Mouse (Mus musculus) urinary bladder, adult 2 months (tissue): ENCODE measurements around the gene Tial1. TPM values are rescaled to one million over a fixed set of nuclear protein-coding genes. Genes with fewer than 3 reads are reported as not detected.
A peak's percentile ranks its signal among the peaks of the same experiment; 100 is the strongest.

ENCODE experiments used
- DNase-seq: peaks from one replicate; pipeline ENCODE4 v3.0.0; 2022; ENCODE audit warnings: low spot score
- polyA plus RNA-seq: library from polyadenylated mRNA; depleted of rRNA; stranded (reverse); fragments of >200 nt; gene quantifications from 2 replicates; pipeline ENCODE4 v1.2.3, GENCODE M21; 2012; rRNA removed

Gene Tial1
- polyA plus RNA-seq, 1 experiment, result 101 TPM

DNA sequence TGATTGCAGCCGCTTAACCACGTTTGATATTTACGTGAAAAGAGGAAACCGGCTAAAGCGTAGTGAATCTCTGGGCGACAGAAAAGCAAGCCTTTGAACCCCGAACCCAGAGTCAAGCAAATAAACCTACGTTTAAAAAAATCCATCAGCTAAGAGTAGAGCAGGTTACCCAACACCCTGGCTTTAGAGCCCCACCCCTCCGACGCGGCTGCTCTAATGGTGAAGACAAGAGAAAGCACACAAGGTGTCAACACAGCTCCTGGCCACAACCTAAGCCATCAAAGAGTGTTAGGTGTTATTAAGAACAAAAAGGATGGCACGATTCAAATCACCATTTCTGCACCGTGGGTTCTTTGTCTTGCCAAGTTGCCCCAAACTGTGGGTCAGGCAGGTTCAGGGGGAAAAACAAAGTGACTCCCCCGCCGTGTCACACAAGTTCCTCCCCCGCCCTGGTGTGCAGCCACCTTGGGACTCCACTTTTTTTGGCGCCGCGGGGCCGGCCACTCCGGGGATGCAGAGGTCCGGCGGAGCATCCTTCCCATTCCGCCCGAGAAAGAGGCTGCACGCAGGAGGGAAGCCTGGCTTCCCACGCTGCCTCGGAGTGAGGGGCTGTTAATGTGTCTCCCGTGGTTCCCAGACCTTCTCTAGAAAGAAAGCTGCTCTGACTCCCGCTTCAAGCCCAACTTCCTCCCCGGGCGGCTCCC, 44.1 kb downstream of the Tial1 start:
- no peak for DNase-seq

DNA sequence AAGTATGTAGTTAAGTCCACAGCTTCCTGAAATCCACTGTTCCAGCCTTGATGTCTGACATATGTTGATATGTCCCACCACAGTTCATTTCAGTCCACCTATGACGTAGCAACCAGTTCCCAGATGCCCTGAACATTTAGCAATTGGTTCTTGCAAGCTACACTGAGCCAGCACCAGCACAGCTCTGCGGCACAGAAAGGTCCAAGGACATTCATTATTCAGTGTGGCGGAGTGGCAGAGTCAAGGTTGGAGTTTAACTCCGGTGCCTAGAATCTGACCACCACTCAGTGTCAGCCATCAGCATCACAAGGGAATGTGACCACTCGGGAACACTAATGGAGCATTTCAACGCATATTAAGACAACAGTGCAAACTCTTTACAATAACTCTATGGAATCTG, 44.9 kb downstream of the Tial1 start:
- DNase-seq, result no peak

DNA sequence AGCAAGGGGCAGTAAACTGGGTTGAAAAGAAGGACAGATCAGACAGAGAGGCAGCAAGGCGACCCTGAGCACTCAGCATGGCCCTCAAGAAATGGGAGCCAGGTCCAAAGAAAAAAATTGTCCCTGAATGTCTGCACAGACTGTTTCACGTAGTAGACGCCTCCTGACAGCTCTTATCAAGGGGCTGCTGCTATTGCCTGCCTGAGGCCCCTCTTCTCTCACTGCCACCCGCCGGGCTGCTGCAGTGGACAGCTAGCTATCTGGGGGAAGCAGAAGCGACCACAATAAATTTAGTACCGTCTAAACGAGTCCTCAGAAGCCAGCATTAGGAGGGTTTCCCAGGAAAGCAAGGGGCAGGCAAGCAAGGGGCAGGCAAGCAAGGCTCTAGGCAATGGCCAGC, 47.1 kb downstream of the Tial1 start:
- no peak for DNase-seq

DNA sequence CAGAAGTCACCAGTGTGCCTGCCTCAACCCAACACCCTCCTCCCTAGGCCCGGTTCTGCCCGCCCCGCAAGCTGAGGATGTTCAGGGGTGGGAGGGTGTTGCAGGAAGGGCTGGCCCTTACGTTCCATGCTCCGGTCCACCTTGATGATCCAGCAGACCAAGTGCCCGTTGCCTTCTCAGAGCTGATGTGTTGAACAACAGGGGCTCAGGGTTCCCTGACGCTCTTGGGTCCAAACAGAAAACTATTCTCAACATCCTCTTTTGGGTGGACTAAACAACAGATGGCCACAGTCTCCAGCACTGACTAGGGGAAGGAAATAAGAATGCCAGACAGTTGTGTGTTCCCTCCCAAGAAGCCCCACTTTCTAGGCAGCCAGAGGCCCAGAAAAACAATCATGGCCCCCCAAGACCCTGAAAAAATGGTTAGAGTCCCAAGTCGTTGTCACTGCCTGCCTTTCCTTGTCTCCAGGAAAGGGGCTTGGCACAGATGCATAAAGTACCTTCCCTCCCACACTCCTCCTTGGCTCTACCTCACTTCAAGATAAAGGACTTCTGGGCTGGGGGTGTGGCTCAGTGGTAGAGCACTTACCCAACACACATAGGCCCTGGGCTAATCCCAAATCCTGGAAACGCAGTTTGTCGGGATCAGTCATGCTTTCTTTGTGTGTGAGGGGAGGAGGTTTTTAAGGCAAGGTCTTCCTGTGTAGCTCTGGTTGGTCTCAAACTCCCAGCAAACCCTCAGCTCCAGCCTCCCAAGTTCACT, 49.3 kb downstream of the Tial1 start:
- DNase-seq, result no peak

DNA sequence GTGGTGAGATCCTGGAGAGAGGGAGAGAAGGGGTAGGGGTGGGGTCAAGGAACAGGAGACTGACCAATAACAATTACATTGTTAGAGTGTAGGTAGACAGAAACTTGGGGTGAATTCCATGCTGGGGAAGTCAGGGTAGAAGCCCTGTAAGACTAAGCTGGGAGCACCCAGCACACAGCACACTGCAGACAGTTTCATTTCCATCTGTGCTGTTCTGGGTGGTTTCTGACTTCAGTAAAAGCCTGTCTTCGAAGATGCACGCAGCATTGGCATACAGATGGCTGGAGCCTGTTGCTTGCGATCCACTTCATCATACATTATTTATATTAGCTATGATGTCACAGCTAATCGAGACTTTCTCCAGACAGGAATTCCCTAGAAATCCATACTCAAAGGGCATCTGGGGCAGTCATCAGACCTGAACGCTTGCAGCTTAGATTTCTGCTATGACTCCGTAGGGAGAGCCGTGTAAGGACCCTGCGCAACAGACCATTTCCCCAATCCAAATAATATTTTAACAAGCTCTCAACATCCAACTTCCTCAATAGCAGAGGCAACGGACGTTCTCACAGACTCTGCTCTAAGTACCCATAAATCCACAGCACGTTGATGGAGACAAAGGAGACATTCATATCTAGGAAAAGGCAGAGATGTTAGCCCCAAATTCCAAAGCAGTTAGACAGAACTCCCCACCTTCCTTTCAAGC, 50.7 kb downstream of the Tial1 start:
- no peak for DNase-seq

DNA sequence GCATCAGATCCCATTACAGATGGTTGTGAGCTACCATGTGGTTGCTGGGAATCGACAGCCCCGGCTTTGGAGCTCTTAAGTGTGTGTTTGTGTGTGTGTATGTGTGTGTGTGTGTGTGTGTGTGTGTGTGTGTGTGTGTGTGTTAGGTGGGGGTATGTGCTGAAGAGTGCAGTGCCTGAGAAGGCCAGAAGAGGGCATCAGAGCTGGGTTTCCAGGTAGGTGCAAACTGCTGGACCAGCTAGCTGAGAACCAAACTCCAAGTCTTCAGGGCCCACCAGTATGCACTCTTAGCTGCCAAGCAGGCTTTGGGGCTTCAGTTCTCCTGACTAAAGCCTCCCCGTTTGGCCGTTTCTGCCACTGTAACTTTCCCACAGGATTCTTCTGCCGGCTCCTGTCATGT, 53.3 kb downstream of the Tial1 start:
- no peak for DNase-seq

DNA sequence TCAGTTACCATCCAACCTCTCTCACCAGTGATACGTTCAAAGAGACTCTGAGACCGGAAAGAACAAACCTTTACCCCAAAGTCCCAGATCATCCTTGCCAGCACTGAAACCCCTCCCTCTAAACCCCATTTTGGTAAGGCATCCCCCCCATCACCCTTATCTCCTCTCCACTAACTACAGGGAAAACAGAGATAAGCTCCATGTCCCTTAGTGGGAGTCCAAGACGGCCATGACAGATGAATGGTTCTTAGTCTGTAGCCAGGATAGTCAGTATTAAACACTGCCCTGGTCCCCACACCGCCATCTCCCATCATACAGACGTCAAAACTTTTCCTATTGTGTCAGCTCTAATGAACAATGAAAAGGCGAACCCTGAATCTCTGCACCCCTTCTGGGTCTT, 57.5 kb downstream of the Tial1 start:
- no peak for DNase-seq

DNA sequence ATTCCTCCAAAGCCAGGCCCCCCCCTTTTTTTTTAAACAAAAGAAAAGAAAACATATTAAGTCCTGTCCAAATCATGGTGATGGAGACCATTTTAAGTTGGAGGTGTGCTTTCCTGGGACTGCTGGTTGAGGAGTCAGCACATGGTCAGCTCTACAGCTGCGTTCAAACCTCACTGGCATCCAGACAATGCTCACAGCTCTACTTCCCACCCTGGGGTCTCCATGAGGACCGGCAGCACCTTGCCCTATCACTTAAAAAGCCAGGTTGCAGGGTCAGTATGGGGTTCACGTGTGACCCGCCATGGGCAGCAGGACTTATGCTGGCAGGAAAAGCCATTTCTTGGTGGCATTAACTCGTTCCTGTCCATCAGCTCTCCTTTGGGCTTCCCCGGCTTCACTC, 57.9 kb downstream of the Tial1 start:
- no peak for DNase-seq

DNA sequence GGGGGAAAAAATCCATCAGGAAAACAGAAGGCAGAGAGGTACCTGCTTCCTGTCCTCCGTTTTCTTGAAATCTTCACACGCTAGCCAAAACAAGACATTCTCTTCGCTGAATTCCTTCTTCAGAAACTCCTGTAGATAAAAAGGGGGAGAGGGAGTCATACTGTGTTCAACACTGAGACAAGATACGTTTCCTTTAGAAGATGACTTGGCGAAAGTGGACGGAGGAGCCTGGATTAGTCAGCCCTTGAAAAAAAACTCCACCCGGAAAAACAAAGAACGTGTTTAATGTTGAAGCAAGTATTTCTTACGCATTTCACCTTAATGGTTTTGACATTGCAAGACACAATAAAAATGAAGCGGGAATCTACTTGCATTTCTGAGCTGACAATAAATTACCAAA, 58.4 kb downstream of the Tial1 start:
- DNase-seq, result no peak

DNA sequence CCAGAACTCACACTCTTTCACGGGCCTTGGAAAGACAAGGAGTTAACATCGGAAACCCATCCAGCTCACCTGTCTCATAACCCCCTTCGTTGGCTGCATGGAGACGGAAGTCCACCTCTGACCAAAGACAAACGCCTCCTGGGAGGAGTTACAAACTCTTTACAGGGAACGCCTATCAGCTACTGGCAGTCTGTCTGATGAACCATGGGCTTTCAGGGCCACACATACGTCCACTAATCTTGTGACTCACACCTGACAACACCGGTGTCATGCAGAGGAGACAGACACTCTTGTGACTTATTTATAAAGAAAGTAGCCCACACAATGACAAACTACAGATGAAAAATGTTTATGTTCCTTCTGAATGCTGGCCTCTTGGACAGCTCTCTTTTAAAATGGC, 58.9 kb downstream of the Tial1 start:
- DNase-seq, result no peak

DNA sequence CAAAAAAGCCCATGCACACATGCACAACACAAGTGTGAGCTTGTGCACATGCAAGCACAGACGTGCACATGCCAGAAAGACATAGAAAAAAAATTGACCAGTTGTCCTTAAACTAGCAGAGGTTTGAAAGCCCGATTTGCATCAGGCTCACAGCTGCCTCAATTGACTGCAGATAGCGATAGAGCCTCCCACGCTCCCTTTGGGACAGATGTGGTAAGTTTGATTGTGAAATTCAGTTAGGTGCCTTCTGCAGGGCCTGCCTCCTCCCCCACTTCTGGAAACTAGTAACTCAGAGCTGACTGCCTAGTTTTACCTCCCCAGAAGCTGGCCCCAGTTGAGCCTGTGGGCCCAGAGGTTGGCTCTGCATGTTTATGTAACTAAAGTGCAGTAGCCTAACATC, 62.9 kb downstream of the Tial1 start:
- DNase-seq, result no peak

DNA sequence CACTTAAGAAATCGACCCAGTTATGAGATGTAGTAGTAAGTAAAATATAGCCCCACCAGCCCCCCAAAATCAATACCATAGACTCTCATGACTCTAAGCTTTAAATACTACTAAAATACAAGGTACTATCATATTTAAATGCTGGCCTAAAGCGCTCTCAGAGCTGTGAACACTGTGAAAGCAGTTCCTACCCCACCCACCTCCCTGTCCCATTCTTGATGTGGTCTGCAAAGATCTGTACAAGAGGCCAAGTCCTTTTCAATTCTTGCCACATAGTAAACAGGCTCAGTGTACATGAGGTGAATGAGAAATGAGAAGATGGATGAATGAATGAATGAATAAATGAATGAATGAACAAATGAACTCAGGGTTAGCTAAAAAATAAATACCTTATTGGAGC, 64.5 kb downstream of the Tial1 start:
- no peak for DNase-seq

DNA sequence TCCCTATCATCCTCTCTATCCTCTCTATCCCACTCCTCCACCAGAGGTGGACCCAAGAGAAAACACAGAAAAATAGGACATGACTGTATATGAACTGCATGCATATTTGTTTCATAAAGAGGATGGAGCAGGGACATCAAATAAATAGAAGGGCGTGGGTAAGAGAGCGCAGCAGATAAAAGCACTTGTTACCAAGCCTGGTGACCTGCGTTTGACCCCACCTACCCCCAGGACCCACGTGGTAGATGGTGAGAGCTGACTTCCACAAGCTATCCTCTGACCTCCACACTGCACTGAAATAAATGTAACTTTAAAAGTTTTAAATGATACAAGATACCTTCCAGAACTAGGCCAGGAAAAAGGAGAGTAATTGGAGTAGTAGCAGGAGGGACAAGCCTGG, 67.8 kb downstream of the Tial1 start:
- no peak for DNase-seq

DNA sequence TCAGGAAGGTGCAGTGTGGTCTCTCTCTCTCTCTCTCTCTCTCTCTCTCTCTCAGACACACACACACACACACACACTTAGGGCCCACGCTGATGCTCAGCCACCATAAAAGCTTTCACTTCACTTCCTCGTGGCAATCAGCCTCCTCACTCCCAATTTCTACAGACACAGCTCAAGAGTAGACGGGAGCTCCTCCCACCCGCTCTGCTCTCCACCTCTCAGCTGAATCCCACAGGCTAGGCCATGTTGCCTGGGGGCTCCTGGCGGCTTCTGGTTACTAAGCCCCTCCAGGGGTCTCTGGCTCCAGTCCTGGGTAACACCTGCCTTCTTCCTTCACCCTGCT, 68.6 kb downstream of the Tial1 start:
- no peak for DNase-seq

DNA sequence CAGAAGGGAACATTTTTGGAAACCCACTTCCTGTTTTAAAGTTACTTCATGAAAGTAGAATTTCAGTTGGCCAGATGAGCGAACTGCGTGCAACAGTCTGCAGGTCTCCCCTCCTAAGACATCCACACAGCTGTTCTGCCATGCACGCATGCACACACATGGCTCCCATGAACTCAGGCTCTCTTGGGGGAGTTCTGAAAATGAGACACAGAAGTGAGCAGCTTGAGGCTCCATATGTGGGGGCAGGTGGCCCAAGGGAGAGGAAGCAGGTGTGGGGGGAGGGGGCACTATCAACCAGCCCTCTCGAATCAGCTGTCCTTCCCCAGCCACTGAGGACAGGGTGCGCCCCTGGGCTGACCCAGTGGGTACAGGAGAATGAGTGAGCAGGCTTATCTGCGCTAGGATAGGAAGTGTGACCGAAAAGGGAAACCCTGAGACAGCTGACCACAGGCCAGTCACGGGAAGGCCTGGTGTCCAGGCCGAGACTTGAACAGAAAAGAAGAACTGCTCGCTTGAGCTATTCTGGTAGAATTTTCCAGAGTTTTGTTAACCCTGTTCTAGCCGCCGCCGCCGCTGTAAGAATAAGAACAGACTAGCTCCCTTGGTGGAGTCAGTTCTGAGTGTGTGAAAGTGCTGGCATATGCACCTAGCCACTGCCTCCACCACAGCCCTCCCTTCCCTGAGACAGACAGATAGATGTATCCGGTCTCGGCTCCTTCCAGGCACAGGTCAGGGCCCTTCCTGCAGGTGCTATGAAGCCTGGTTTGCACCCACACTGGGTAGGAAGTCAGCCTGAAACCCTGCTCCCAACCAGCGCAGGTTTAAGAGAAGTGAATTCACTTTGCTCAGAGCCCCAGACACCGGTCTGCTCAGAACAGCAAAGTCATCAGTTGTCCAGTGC, 69.2 kb downstream of the Tial1 start:
- peak; percentile 19 for DNase-seq

DNA sequence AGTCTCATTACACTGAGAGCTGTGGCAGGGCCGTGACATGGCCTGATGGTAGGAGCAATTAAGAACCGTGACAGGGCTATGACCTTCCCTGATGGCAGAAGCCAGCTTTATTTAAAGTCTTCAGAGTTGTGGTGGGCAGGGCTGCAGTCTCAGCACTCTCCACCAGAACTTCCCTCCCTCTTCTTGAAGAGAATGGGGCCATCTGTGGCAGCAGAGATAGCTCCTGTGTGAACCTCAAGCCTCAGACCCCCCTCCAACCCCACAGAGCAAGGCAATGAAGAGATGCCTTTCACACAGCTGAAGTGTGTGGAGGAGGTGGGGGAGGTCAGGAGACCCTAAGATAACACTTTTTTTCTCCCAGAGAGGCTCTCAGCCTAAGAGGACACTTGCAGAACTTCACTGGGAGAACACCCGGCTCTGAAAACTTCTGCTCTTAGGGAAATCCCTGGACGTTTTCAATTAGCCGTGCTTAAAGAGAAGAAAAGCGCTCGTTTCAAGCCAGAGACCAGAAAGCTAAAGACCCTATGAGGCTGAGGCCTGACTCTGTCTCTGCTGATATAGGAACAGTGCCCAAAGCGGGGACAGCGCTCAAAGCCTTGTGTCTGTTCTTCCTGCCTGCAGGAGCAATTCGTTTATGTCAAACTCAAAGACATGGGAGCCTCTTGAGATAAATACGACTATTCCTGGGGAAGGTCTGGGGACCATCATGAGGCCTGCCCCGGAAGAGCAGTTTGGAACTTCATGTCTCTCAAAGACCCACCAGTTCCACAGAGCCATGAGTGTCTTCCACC, 70.1 kb downstream of the Tial1 start:
- DNase-seq, result no peak

Other genes starting within 250 kb of the Tial1 start
- gene Armc5, start 224.4 kb downstream of the Tial1 start, polyA plus RNA-seq, result 18.6 and 20.4 TPM in 2 replicates
- 6.1 and 6.3 TPM in 2 replicates for gene 9130023H24Rik, start 223.7 kb downstream of the Tial1 start, polyA plus RNA-seq
- gene Tgfb1i1, start 214.9 kb downstream of the Tial1 start, polyA plus RNA-seq, result 155 and 317 TPM in 2 replicates
- 0.10 TPM in 1 of 2 replicates, not detected in the other for gene Slc5a2, start 196.1 kb downstream of the Tial1 start, polyA plus RNA-seq
- gene BC017158, start 163.5 kb downstream of the Tial1 start, polyA plus RNA-seq, result 36.3 and 39.5 TPM in 2 replicates
- 35.7 and 36.2 TPM in 2 replicates for gene Rgs10, start 43.0 kb downstream of the Tial1 start, polyA plus RNA-seq
- gene Bag3, start 61.9 kb upstream of the Tial1 start, polyA plus RNA-seq, result 30.4 and 54.6 TPM in 2 replicates
- gene Inpp5f, start 149.6 kb upstream of the Tial1 start, polyA plus RNA-seq, result 13.4 and 14.2 TPM in 2 replicates